Mouse (Mus musculus) CH12.LX (cell line): ENCODE results near the gene Vegfd. TPM values are rescaled to one million over a fixed set of nuclear protein-coding genes. Genes with fewer than 3 reads are reported as not detected.

Source experiments
- DNase-seq: peaks from one replicate; pipeline ENCODE4 v3.0.0-alpha.2; 2013; ENCODE audit errors: extremely low read depth
- H3K27ac ChIP-seq: 2 replicates; pipeline ENCODE4 v1.5.1; 2012; ENCODE audit warnings: low read depth, mild to moderate bottlenecking, control low read depth, moderate library complexity; ENCODE audit not compliant: insufficient read depth
- H3K27me3 ChIP-seq: replicated peaks from 2 replicates; pipeline ENCODE3; 2012; ENCODE audit warnings: inconsistent platforms
- H3K36me3 ChIP-seq, 2 experiments: replicated peaks in 1 of 2; 2 replicates each; pipeline versions ENCODE3 to v1.6.1; 2012; ENCODE audit warnings: inconsistent platforms in 1 of 2, low read length in 1 of 2, mild to moderate bottlenecking in 1 of 2, mixed read lengths in 1 of 2, moderate library complexity in 1 of 2; ENCODE audit not compliant: control insufficient read depth in 1 of 2, insufficient read depth in 1 of 2
- H3K4me1 ChIP-seq, 2 experiments: 2 replicates each; pipeline ENCODE4 v1.6.1; 2012; ENCODE audit warnings: inconsistent platforms in 1 of 2, moderate library complexity in 1 of 2; ENCODE audit not compliant: insufficient read depth in 2 of 2, control insufficient read depth in 1 of 2
- H3K4me2 ChIP-seq: 2 replicates; pipeline ENCODE4 v1.6.1; 2012; ENCODE audit warnings: low read depth, mild to moderate bottlenecking, control low read depth; ENCODE audit not compliant: poor library complexity, insufficient read depth, severe bottlenecking
- H3K4me3 ChIP-seq, 3 experiments: fragments of 150-350 bp in 1 of 3; sonication (generic) in 1 of 3; replicated peaks in 1 of 3; 2 replicates each; pipeline versions ENCODE3 to v1.5.1; 2011 to 2012; ENCODE audit warnings: low read depth in 2 of 3, low read length in 2 of 3, mild to moderate bottlenecking in 2 of 3, moderate library complexity in 2 of 3, control low read depth in 1 of 3, improper control_type of control experiment in 1 of 3, inconsistent platforms in 1 of 3, mixed read lengths in 1 of 3; ENCODE audit not compliant: poor library complexity in 1 of 3
- H3K79me2 ChIP-seq: replicated peaks from 2 replicates; pipeline ENCODE4 v1.6.1; 2012; ENCODE audit warnings: mild to moderate bottlenecking, moderate library complexity; ENCODE audit not compliant: control insufficient read depth, poor library complexity, insufficient read depth, severe bottlenecking; ENCODE audit errors: extremely low read depth
- H3K9ac ChIP-seq: 2 replicates; pipeline ENCODE4 v1.6.1; 2012; ENCODE audit warnings: low read depth, mild to moderate bottlenecking, control low read depth, moderate library complexity; ENCODE audit not compliant: insufficient read depth
- H3K9me3 ChIP-seq: replicated peaks from 2 replicates; pipeline ENCODE3; 2012; ENCODE audit warnings: low read length, inconsistent platforms, mixed read lengths
- GABPA ChIP-seq: IDR thresholded peaks from 2 replicates; pipeline ENCODE4 v1.6.1; 2012; ENCODE audit warnings: low read depth, low read length, improper control_type of control experiment, inconsistent platforms; ENCODE audit not compliant: insufficient replicate concordance
- HCFC1 ChIP-seq: IDR thresholded peaks from 2 replicates; pipeline ENCODE4 v1.6.1; 2012; ENCODE audit warnings: low read depth, mild to moderate bottlenecking, inconsistent platforms, low read length, improper control_type of control experiment
- JUND ChIP-seq: conservative IDR thresholded peaks from 2 replicates; pipeline ENCODE4 v1.6.1; 2011; ENCODE audit warnings: low read depth, low read length, improper control_type of control experiment
- MAFK ChIP-seq: IDR thresholded peaks from 2 replicates; pipeline ENCODE4 v1.6.1; 2011; ENCODE audit warnings: low read length, improper control_type of control experiment; ENCODE audit not compliant: insufficient replicate concordance
- MAX ChIP-seq: IDR thresholded peaks from 2 replicates; pipeline ENCODE4 v1.6.1; 2011; ENCODE audit warnings: low read length, improper control_type of control experiment
- MEF2A ChIP-seq: IDR thresholded peaks from 2 replicates; pipeline ENCODE4 v1.6.1; 2014; ENCODE audit warnings: low read depth, mild to moderate bottlenecking, inconsistent platforms, low read length, improper control_type of control experiment, borderline replicate concordance
- MXI1 ChIP-seq: IDR thresholded peaks from 2 replicates; pipeline ENCODE4 v1.6.1; 2011; ENCODE audit warnings: mild to moderate bottlenecking, low read depth, low read length, improper control_type of control experiment
- TBP ChIP-seq: conservative IDR thresholded peaks from 2 replicates; pipeline ENCODE4 v1.6.1; 2011; ENCODE audit warnings: low read depth, low read length, improper control_type of control experiment
- USF1 ChIP-seq: IDR thresholded peaks from 2 replicates; pipeline ENCODE4 v1.6.1; 2014; ENCODE audit warnings: low read depth, mild to moderate bottlenecking, inconsistent platforms, low read length, improper control_type of control experiment
- ZMIZ1 ChIP-seq: IDR thresholded peaks from 2 replicates; pipeline ENCODE4 v1.6.1; 2012; ENCODE audit warnings: low read depth, mild to moderate bottlenecking, inconsistent platforms, low read length, improper control_type of control experiment
- dilution Hi-C: fragments of 300-500 bp; cut with MboI; formaldehyde crosslinking; loops from 2 replicates; pipeline ENCODE4 v1.14.3; 2020; ENCODE audit warnings: low sequenced_read_pairs; ENCODE audit not compliant: extremely low pct_unique_long_range_greater_than_20kb, extremely low pct_ligation_motif_present
- in situ Hi-C: fragments of 300-500 bp; cut with MboI; formaldehyde crosslinking; loops from 3 replicates; pipeline ENCODE4 v1.14.3; 2019; ENCODE audit warnings: low sequenced_read_pairs, low pct_ligation_motif_present, low pct_unique_long_range_greater_than_20kb, mixed read lengths
- polyA plus RNA-seq: library from polyadenylated mRNA; unstranded; fragments of >175 nt; gene quantifications from 2 replicates; pipeline ENCODE4 v1.2.1, GENCODE M21; 2012; ENCODE audit warnings: low read depth; ENCODE audit not compliant: insufficient read length
- total RNA-seq, 2 experiments: library from RNA; depleted of rRNA; stranded (reverse); fragments of 300-350 nt in 1 of 2; fragments of >200 nt in 1 of 2; gene quantifications; 2 replicates each; pipeline ENCODE4 v1.2.3; 2012 to 2014

Vegfd gene
- total and polyA plus RNA-seq, 3 experiments, result not detected

- in situ Hi-C loops, result no loop called here
- H3K36me3 ChIP-seq, result peaks cover 13 to 61% of the 10 kb centered on the region in 2 experiments
- DNase-seq, result no peak
- no peaks in the 10 kb centered on the region for H3K79me2 ChIP-seq
- no peaks in the 10 kb centered on the region for H3K27me3 ChIP-seq
- H3K27ac ChIP-seq, result no peak overlapping the region
- no peak overlapping the region for H3K9ac ChIP-seq
- H3K4me3 ChIP-seq, result no peak overlapping the region
- H3K9me3 ChIP-seq, result no peaks in the 10 kb centered on the region
- no peaks in the 10 kb centered on the region for H3K4me1 ChIP-seq
- H3K4me2 ChIP-seq, result no peak overlapping the region
- dilution Hi-C loops, result no loop called here
- TF ChIP-seq JUND (no peak), ZMIZ1 (no peak), MEF2A (no peak)
Observed at GRCm38 (mm10) chrX:164431133-164431532, 58.0 kb downstream of the Vegfd start.

- no peak for DNase-seq
- Histone ChIP-seq H3K9me3 (no peaks in the 10 kb centered on the region), H3K9ac (no peak overlapping the region), H3K79me2 (no peaks in the 10 kb centered on the region), H3K4me3 (no peak overlapping the region), H3K27ac (no peak overlapping the region), H3K4me2 (no peak overlapping the region), H3K27me3 (no peaks in the 10 kb centered on the region), H3K4me1 (no peaks in the 10 kb centered on the region), H3K36me3 (peaks cover 13 to 61% of the 10 kb centered on the region in 2 experiments)
- dilution Hi-C loops, result no loop called here
- in situ Hi-C loops, result no loop called here
- TF ChIP-seq TBP (no peak), MXI1 (no peak), MAX (no peak), HCFC1 (no peak), GABPA (no peak), MEF2A (no peak)
Observed at GRCm38 (mm10) chrX:164431541-164431940, 58.4 kb downstream of the Vegfd start.

GRCm38 (mm10) chrX:164432682-164433081, 59.5 kb downstream of the Vegfd start:
- no peak overlapping the region for H3K4me3 ChIP-seq
- peaks cover 13 to 55% of the 10 kb centered on the region in 2 experiments for H3K36me3 ChIP-seq
- no peak for TF ChIP-seq USF1
- no peak for TF ChIP-seq MAFK
- no peak overlapping the region for H3K9ac ChIP-seq
- H3K79me2 ChIP-seq, result no peaks in the 10 kb centered on the region
- no peaks in the 10 kb centered on the region for H3K27me3 ChIP-seq
- no peak for DNase-seq
- H3K9me3 ChIP-seq, result no peaks in the 10 kb centered on the region
- in situ Hi-C loops, result no loop called here
- H3K27ac ChIP-seq, result no peak overlapping the region
- dilution Hi-C loops, result no loop called here
- no peaks in the 10 kb centered on the region for H3K4me1 ChIP-seq
- no peak overlapping the region for H3K4me2 ChIP-seq
